18 mouse cellular contexts compared by ENCODE assay signal in the genomic region with DNA sequence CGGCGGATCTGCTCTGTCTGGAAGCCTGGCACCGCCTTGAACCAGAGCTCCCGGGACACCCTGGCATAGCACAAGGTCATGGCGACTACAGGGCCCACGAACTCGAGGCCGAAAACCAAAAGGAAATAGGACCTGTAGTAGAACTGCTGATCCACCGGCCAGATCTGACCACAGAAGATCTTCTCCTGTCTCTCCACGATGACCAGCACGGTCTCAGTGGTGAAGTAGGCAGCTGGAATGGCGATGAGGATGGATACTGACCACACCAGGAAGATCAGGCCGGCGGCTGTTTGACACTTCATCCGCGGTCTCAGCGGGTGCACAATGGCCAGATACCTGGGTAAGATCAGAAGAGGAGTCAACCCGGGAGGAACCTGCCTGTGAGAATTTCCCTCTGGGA. TPM values are rescaled to one million over a fixed set of nuclear protein-coding genes. Genes with fewer than 3 reads are reported as not detected.
DNase-seq lines count a peak whose midpoint lies in the region; ATAC-seq and TF ChIP-seq lines count a peak whose summit lies in the region.
"Had no signal": no experiment of that assay in that cellular context is flagged by ENCODE, and none has a peak within 500 bp of the region (broad histone marks: within the 10 kb centered on the region; RNA-seq: fewer than 3 reads in every experiment).

No protein-coding gene starts in this region.

- H3K27ac ChIP-seq in heart, embryonic 13.5 days (replicated peaks) = no peak overlapping the region
- peak overlapping the region; percentile 89 for H3K27ac ChIP-seq in lung, embryonic 14.5 days (ENCODE audit: low read depth)
- no peak overlapping the region for H3K27ac ChIP-seq in testis, adult 2 months (ENCODE audit: control insufficient read depth, insufficient read depth, low read depth, low read length)
- H3K27ac ChIP-seq: embryonic facial prominence, embryonic 12.5 days; forebrain, embryonic 15.5 days; hindbrain, embryonic 10.5 days; hindbrain, embryonic 14.5 days had no signal

- H3K9me3 ChIP-seq in heart, embryonic 13.5 days = no peaks in the 10 kb centered on the region
- H3K9me3 ChIP-seq in lung, embryonic 14.5 days (ENCODE audit: low read depth, low read length) = no peaks in the 10 kb centered on the region
- H3K9me3 ChIP-seq: embryonic facial prominence, embryonic 12.5 days; forebrain, embryonic 15.5 days; heart, embryonic 15.5 days; hindbrain, embryonic 10.5 days had no signal

- H3K9ac ChIP-seq in heart, embryonic 13.5 days = no peak overlapping the region
- H3K9ac ChIP-seq in lung, embryonic 14.5 days = no peak overlapping the region
- H3K9ac ChIP-seq: embryonic facial prominence, embryonic 12.5 days; forebrain, embryonic 15.5 days; heart, embryonic 15.5 days; hindbrain, embryonic 14.5 days had no signal

- H3K4me1 ChIP-seq in heart, embryonic 13.5 days = peaks cover 35% of the 10 kb centered on the region
- peaks cover 5% of the 10 kb centered on the region; the same call in 1 of the 2 replicates for H3K4me1 ChIP-seq in lung, embryonic 14.5 days (ENCODE audit: insufficient read depth)
- peaks cover 2% of the 10 kb centered on the region for H3K4me1 ChIP-seq in testis, adult 2 months (ENCODE audit: control insufficient read depth, insufficient read depth, low read length)
- H3K4me1 ChIP-seq: embryonic facial prominence, embryonic 12.5 days; forebrain, embryonic 15.5 days had no signal

- H3K36me3 ChIP-seq in heart, embryonic 13.5 days = no peaks in the 10 kb centered on the region
- H3K36me3 ChIP-seq in lung, embryonic 14.5 days (ENCODE audit: insufficient read depth) = no peaks in the 10 kb centered on the region
- H3K36me3 ChIP-seq in testis, adult 2 months (ENCODE audit: control insufficient read depth, insufficient read depth, low read length) = no peaks in the 10 kb centered on the region
- H3K36me3 ChIP-seq: embryonic facial prominence, embryonic 12.5 days; forebrain, embryonic 15.5 days; heart, embryonic 15.5 days; hindbrain, embryonic 10.5 days had no signal

- peaks cover 41% of the 10 kb centered on the region for H3K27me3 ChIP-seq in heart, embryonic 13.5 days (replicated peaks)
- H3K27me3 ChIP-seq in lung, embryonic 14.5 days (ENCODE audit: insufficient read depth, low read length) = no peaks in the 10 kb centered on the region
- H3K27me3 ChIP-seq in testis, adult 2 months (ENCODE audit: control insufficient read depth, insufficient read depth, low read length) = no peaks in the 10 kb centered on the region
- H3K27me3 ChIP-seq: embryonic facial prominence, embryonic 12.5 days; forebrain, embryonic 15.5 days had no signal

- TF ChIP-seq POLR2A in testis, adult 2 months (IDR thresholded peaks at IDR 0.05; ENCODE audit: control insufficient read depth, low read depth, low read length) = no peak

- 71% methylated on average over 18 of the region's 18 CpGs for WGBS in heart, embryonic 13.5 days
- 84% methylated on average over 18 of the region's 18 CpGs for WGBS in lung, embryonic 14.5 days

- no peak overlapping the region for H3K4me3 ChIP-seq in heart, embryonic 13.5 days
- H3K4me3 ChIP-seq in lung, embryonic 14.5 days (ENCODE audit: low read depth, low read length) = no peak overlapping the region
- H3K4me3 ChIP-seq in testis, adult 2 months (ENCODE audit: control insufficient read depth, low read depth, low read length) = peak overlapping the region; percentile 26
- H3K4me3 ChIP-seq: embryonic facial prominence, embryonic 12.5 days; forebrain, embryonic 15.5 days; heart, embryonic 15.5 days; hindbrain, embryonic 10.5 days had no signal

- peak overlapping the region; percentile 53 for H3K4me2 ChIP-seq in heart, embryonic 13.5 days
- H3K4me2 ChIP-seq in lung, embryonic 14.5 days = no peak overlapping the region
- H3K4me2 ChIP-seq: embryonic facial prominence, embryonic 12.5 days; forebrain, embryonic 15.5 days; heart, embryonic 15.5 days; hindbrain, embryonic 14.5 days had no signal

- DNase-seq in heart, adult 18-20 months = no peak
- DNase-seq in lung, embryonic 14.5 days = no peak
- no peak for DNase-seq in lung, postnatal 14 days
- no peak for DNase-seq in testis, postnatal 14 days (ENCODE audit: low spot score)
- no peak for DNase-seq in cerebellum, adult 8-10 months
- DNase-seq: adrenal gland, postnatal 10 days; cerebellum, adult 11 months; cerebellum, adult 9-10 months; cerebellum, postnatal 25 days; gastrocnemius, postnatal 36 days; heart, postnatal 14 days had no signal

- no peak for ATAC-seq in heart, embryonic 13.5 days (ENCODE audit: extremely low read depth, insufficient number of reproducible peaks, low FRiP score, low TSS enrichment)
- ATAC-seq in lung, embryonic 14.5 days (ENCODE audit: insufficient read depth) = no peak
- ATAC-seq: forebrain, embryonic 15.5 days had no signal

- TF ChIP-seq CTCF in lung, embryonic 14.5 days (IDR thresholded peaks at IDR 0.05; ENCODE audit: low read depth) = no peak
- no peak for TF ChIP-seq CTCF in testis, adult 2 months (IDR thresholded peaks at IDR 0.05; ENCODE audit: control insufficient read depth, insufficient read depth, insufficient replicate concordance, low read depth, low read length)

RNA-seq across cellular contexts. Expression of a gene that starts 9.0 kb away (rescaled TPM):
- polyA plus RNA-seq in heart, embryonic 13.5 days (2015; fragmentation: Nextera tagmentation; extraction: Ambion mirVana) = 2.1 and 3.0 TPM in 2 replicates
- under 1 TPM; 0.46 to 0.69 TPM for total RNA-seq in heart, adult 18-20 months (2021)
- polyA plus RNA-seq in lung, embryonic 14.5 days (2014; fragmentation: Nextera tagmentation; extraction: Ambion mirVana) = 2.5 and 3.2 TPM in 2 replicates
- 0.77 and 0.98 TPM in 2 replicates for polyA plus RNA-seq in testis, adult 2 months (2012; rRNA removed)

RNA-seq across cellular contexts. Expression of a gene that starts 48.5 kb away (rescaled TPM):
- polyA plus RNA-seq in heart, embryonic 13.5 days (2015; fragmentation: Nextera tagmentation; extraction: Ambion mirVana) = 3.5 and 3.6 TPM in 2 replicates
- 1 to 10 TPM; 4.5 to 4.7 TPM for total RNA-seq in heart, adult 18-20 months (2021)
- polyA plus RNA-seq in lung, embryonic 14.5 days (2014; fragmentation: Nextera tagmentation; extraction: Ambion mirVana) = 8.2 and 8.7 TPM in 2 replicates
- polyA plus RNA-seq in testis, adult 2 months (2012; rRNA removed) = 0.08 and 0.14 TPM in 2 replicates
